Mouse (Mus musculus): ENCODE measurements around the gene Gosr1. TPM values are rescaled to one million over a fixed set of nuclear protein-coding genes. Genes with fewer than 3 reads are reported as not detected.
A peak's percentile ranks its signal among the peaks of the same experiment; 100 is the strongest.
"Not testable (repeated sequence)": the region's sequence is repeated elsewhere in the genome, so short reads cannot be mapped to it uniquely, and the experiment has no call there.

Gosr1 gene
- total RNA-seq (2021), result 10 to 100 TPM; 30.7 to 32.9 TPM

DNA sequence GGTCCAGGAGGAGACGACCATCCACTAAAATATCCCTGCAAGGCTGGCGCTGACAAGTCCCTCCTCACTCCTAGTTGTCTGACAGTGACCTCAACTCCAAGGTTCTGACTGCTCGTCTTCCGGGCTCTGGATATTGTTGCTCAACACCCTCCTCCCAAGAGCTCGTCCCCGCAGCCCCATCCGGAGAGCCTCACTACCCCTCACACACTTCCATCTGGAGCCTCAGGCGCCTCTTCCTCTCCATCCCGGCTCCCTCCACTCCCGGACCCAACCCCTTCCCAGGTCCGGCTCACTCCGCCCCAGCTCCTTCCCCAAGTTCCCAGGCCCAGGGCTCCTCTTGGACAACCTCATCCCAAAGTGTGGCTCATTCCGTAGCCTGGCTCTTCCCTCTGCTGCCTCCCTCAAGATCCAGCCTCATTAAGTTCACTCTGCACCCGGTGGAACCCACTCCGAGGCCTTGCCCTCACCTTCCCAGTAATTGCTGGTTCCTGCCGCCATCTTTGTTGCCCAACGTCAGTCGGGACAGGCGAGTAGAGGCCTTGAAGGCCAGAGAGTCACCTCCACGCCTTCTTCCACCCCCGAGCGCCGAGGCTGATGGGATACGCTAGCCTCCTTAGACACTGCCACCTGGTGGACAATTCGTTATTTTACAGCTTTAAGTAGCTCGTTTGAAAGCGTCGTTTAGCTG, at the start of gene Gosr1:
Gosr1 (minus strand) TSS at position 527 of the 688 bp plus-strand sequence.
- peak; percentile 94 to 96 for DNase-seq
- intact Hi-C loops (cut with DNase I), result loop anchor here (1.0 kb wide), 1 partner anchor 86 kb away; no protein-coding TSS in a partner anchor

DNA sequence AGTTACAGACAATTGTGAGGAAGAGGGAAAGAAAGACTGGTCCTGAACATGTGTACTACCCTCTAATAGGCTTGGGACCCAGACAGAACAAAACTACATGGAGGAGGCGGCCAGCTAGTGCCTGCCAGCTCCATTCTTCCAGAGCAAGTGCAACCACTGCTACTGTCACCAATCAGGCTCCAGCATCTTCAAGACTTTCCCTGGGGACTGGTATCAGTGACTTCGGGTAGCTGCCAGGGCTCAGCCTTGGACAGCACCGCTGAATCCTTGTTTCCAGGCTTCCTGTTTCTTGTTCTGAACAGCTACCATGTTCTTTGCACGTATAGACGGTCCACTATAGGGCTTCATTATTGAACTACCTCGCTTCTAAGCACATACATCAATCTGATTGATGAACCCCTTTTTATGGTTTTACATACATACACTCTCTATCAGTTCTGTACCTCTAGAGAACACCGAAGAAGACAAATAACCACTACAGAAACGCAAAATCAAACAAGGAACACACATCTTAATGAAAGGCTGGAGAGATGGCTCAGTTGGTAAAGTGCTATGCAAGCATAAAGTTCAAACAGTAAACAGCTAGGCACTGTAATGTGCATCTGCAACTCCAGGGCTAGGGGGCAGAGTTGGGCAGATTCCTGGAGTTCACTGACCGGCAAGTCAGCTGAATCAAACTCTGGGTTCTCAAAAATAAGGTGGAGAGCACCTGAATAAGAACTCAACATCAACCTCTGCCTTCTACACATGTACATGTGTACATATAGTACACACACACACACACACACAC, 47.5 kb upstream of the Gosr1 start:
- peak; percentile 32 to 42 for DNase-seq
- intact Hi-C loops (cut with DNase I), result loop anchor here (1.0 kb wide), 1 partner anchor 83 kb away; no protein-coding TSS in a partner anchor

DNA sequence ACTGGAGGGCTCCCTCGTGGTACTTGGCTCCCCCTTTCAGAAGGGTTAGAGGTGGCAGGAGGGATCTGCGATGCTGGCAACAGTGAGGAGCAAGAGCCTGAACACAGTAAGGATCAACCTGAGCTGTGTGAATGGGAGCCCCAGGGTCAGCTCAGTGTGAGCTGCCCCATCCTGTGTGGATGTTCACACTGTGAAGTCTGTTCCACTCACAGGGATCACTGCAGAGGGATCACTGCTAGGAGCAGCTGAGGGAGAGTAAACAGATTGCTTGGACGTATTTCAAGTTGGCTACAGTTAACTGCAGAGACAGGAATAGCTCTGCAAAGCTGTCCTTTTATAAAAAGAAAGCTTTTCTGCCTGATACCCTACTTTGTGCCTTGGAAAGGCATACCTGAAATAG, 46.1 kb upstream of the Gosr1 start:
- intact Hi-C loops (cut with DNase I), result no loop called here
- peak; percentile 37 to 47 for DNase-seq

DNA sequence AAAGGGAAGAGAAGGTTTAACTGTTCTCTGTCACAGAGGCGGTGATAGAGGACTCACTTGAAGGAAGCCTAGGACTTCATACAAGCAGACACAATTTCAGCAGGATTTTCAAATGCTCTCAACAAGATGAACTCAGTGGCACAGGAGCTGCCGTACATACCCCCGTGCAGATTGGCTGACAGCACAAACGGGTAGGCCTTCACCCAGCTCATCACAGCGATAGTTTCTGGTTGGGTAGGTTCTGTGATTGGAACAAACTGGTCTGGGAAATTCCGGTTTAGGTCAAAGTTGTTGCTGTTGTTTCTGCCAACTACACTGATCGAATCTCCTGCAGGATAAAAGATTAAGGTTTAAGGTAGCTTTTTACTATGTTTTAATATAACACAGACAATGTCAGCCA, 45.2 kb upstream of the Gosr1 start:
- intact Hi-C loops (cut with DNase I), result no loop called here
- no peak for DNase-seq

DNA sequence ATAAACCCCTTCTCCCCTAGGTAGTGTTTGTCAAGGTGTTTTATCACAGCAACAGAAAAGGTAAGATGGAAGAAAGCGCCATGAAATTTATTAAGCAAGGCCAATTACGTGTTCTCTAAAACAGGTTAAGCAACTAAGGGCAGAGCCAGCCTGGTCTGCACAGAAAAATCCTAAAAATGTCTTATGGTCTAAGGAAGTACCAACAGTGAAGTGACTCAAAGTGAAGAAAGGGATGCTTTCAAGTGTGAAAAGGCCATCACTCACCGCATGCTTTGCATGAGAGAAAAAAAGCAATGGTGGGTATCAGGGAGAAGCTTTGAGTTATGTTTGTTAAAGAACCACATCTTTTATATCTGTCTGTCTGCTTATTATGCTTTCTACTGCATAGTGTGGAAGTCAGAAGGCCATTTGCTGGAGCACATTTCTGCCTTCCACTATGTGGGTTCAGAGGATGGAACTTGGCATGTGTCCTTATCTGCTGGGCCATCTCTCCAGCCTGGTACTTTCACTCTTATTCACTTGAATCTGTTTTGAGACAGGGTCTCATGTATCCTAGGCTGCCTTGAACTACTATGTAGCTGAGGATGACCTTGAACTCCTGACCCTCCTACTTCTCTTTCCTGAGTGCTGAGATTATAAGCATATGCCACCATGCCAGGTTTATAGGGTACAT, 43.8 kb upstream of the Gosr1 start:
- no peak for DNase-seq
- intact Hi-C loops (cut with DNase I), result no loop called here

DNA sequence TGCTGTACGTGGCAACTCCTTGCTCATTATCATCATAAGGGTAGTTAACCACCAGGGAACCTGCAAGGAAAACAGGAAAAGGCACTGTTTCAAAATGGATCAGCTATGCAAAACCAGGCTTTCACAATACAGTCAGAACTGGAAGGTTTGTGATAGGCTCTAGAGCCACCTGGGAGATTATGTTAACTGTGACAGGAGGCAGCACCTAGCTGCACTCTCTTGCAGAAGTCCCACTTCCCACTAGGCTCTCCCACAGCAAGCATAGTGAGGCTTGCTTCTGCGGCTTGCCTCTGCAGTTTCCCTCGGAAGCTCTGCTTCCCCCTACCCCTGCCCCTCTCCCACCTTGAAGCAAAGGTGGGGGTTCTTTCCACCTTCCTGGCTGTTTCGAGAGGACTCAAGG, 42.6 kb upstream of the Gosr1 start:
- DNase-seq, result no peak
- intact Hi-C loops (cut with DNase I), result no loop called here

DNA sequence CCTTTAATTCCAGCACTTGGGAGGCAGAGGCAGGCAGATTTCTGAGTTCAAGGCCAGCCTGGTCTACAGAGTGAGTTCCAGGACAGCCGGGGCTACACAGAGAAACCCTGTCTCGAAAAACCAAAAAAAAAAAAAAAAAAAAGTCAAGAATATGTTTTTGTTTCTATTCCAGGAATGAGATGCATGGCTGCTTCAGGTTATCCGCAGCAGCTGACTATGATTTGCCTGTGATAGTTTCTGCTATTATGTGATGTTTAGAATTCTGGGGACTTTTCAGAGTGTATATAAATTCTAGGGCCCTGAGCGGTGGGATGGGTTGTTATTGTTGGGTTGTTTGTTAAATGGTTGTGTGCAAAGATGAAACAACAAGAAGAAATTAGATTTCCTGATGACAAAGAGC, 41.7 kb upstream of the Gosr1 start:
- DNase-seq; intact Hi-C loops (cut with DNase I): not testable (repeated sequence)

DNA sequence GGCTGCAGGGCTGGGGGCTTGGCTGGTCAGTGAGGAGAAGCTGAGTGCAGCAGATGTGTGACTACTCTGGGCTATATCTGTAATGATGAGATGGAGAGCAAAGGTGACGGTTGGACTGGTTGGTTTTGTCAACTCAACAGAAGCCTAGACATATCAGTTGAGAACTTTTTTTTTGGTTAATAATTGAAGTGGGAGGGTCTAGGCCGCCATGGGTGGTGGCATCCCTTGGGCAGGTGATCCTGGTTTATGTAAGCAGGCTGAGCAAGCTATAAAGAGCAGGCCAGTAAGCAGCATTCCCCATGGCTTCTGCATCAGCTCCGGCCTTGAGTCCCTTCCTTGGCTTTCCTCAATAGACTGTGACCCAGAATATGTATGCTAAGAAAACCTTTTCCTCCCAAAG, 39.9 kb upstream of the Gosr1 start:
- no peak for DNase-seq
- intact Hi-C loops (cut with DNase I), result no loop called here

DNA sequence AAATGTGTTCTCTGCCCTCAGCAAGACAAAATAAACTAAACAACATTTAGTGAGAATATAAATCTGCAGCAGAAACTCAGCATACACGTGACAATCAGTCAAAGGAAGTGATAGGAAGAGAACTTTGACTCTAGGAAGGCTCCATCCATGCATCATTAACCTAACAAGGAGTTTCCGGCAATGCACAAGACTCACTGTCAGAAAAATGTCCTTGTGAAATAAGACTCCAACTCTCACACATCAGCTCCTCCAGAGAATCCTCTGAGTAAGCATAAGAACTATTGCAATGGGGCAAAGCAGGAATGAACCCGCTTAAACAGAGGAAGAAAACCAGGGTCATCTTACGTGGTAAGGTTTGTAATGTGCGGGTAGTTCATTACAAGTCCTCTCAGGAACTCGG, 33.9 kb upstream of the Gosr1 start:
- intact Hi-C loops (cut with DNase I), result no loop called here
- DNase-seq, result no peak

DNA sequence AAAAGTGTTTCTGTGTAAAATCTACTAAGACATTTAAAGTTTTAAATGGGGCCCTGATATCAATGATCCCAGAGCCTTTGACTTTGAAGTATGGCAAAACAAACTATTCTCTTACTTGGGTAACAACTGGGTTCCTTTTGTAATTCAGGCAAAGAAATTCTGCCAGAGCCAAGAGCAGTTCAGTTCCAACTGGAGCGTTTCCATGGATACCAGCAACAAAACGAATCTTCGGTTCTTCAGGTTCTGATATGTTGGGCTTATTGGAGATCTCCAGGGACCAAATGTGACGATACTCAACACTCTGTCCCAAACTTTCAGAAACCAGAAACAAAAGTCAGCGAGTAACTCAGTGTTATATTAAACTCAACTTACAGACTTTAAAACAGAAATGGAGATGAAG, 31.9 kb upstream of the Gosr1 start:
- intact Hi-C loops (cut with DNase I), result no loop called here
- DNase-seq, result peak in 1 of 2 experiments; percentile 16

DNA sequence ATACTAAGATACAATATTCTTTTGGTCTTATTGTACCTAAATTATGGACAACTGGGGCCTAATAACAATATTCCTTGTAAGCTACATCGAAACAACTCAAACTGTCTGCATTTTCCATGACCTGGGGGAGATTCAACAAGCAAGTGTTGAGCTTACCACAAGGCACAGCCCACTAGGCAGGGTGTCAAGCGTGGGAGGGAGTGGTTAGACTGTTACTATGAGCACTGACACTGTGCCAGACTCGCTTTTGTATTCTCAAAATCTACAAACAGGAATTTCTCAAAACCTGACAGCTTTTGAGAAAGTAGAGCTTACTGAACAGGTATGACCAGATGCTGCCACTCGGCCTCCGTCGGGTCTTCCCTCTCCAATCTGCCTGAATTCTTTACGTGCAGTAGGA, 28.0 kb upstream of the Gosr1 start:
- intact Hi-C loops (cut with DNase I), result no loop called here
- DNase-seq, result no peak

DNA sequence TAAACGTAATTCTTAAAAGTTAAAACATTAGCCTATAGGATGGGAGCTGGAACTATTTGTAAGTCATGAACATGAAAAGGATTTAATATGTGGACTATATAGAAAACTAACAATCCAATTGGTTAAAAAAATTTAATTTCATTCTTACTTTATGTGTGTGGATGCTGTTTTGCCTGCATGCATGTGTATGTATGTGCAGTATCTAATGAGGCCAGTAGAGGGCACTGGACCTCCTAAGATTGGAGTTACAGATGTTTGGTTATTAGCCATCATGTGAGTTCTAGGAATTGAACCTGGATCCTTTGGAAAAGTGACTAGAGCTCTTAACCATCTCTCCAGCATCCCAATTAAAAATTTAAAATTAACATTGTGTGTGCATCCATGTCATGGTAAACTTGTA, 25.9 kb upstream of the Gosr1 start:
- DNase-seq, result peak; percentile 53 to 73
- intact Hi-C loops (cut with DNase I), result loop anchor here (1.0 kb wide), 1 partner anchor 105 kb away; no protein-coding TSS in a partner anchor

DNA sequence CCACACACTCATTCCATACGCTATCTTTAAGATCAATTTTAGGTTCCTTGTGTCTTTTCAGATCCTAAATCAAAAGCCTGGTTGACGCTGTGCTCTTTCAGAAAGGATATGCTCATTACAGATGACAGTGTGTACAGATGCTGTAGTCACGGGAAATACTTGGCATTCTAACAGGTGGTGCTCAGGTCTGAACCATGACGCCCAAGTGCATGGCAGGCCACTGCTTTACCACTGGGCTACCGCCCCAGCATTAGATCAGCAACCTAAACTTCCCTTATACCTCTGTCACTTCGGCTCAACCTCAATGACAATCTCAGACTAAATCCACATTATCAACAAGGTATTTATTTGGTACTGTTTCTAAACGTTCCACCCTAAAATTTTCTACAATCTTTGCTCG, 12.2 kb upstream of the Gosr1 start:
- no peak for DNase-seq
- intact Hi-C loops (cut with DNase I), result no loop called here

DNA sequence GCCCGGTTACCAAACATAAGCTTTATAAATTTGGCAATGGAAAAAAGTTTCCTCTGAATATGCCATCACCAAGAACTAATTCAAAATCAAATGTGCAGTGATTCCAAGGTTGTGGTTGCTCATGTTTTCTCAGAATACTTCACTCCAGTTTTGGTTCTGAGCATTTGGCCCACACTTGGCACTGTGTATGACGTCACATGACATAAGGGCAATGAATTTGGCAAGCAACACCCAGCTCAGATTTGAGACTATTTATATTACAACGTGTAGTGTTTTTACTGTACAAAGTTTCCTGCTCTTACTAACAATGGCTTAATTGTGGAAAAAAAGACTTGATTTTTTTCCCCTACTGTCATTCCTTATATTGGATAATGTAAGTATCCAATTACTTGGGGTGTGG, 10.4 kb upstream of the Gosr1 start:
- intact Hi-C loops (cut with DNase I), result no loop called here
- DNase-seq, result peak in 1 of 2 experiments; percentile 24

DNA sequence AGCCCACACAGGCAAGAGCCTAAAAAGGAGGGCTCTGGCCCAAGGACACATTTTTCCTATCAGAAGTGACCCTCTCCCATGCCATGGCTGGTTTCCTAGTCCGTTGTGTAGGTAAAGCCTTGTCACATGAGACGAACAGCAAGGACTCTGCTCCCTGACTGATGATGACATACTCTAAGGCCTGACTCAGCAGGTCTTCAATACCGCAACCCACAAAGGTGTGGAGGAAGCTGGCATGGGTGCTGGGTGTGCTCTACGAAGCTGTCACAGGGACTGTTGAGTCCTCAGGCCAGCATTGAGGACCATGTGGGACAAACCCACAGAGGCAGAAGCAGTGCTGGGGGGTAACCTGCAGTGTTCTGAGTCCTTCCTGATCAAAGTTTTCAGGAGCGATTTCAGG, 7.2 kb upstream of the Gosr1 start:
- intact Hi-C loops (cut with DNase I), result no loop called here
- DNase-seq, result no peak

DNA sequence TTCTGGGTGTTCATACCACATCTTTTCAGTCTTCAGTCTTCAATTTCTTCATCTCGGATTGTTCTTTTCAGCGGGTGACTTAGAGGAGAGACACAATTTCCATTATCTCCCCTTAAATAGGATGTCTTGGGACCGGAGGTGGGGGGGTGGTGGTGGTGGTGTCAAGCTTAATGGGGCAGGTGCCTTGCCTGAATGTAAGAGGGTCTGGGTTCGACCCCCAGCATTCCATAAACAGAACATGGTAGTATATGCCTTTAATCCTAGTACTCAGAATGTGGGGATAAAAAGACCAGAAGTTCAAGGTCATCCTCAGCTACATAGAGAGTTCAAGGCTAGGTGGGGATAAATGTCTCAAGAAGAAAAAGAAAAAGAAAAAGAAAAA, 353 bp upstream of the Gosr1 start:
- DNase-seq, result no peak
- intact Hi-C loops (cut with DNase I), result loop anchor here (1.0 kb wide), 1 partner anchor 86 kb away; no protein-coding TSS in a partner anchor

DNA sequence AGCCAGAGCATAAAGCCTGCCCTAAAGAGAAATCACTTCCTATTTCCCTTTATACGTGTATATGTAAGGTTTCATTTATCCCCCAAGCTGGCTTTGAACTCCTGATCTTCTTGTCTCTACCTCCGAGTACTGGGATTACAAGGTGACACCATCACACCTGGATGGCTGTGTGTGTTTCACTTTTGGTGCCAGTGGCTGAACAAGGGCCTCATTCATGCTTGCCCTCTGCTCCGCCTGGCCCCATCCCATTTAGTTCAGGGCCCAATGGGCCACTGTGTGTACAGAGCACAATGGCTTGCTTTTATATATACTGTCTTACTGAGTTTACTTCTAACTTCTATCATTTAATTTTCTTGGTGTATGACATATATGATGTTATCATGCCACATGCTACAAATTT, 11.1 kb downstream of the Gosr1 start:
- DNase-seq, result no peak
- intact Hi-C loops (cut with DNase I), result no loop called here

DNA sequence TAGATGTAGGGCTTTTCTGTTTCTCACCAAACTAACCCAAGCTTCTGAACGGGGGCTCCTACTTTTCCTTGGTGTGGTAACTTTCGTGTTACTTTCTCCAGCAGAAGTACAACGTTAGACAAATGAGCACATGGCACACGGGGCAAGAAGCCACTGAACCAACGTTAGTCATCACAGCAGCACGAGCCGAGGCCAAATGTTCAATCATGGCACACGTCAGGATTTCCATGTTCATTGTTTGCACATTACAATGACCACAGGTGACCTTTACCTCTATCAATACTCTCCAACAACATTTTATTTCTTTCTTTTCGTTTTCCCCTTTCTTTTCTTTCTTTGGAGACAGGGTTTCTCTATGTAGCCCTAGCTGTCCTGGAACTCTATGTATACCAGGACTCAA, 14.6 kb downstream of the Gosr1 start:
- DNase-seq, result no peak
- intact Hi-C loops (cut with DNase I), result no loop called here

DNA sequence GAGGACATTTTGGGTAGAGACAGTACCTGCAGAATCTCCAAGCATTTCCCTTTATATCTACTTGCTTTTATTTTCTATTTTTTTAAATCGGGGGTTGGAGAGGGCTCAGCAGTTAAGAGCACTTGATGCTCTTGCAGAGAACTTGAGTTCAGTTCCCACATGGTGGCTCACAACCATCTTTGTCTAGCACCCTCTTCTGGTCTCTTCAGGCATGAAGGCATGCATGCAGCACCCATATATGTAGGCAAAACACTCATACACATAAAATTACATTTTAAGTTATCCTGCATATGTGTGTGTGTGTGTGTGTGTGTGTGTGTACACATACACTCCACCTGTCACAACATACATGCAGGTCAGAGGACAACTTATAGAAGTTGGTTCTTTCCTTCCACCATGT, 17.5 kb downstream of the Gosr1 start:
- DNase-seq, result no peak
- intact Hi-C loops (cut with DNase I), result no loop called here

DNA sequence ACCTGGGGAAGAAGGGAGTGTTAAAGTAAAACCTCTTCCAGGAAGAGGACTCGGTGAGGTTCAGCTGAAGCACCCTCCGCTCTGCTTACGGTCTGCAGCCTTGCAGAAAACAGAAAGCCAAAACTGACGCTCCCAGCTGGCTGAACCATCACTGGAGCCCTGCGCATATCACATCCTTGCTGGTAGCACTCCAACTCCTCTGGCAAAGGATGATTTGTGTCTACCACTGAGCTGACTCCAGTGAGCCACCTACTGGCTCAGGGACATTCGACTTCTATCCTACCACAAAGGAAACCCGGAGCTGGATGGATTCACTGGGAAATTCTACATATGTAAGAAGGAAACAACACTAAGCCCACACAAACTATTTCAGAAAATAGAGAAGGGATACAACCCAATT, 18.8 kb downstream of the Gosr1 start:
- DNase-seq, result peak; percentile 80 to 81
- intact Hi-C loops (cut with DNase I), result loop anchor here (1.0 kb wide), 1 partner anchor 67 kb away; no protein-coding TSS in a partner anchor

DNA sequence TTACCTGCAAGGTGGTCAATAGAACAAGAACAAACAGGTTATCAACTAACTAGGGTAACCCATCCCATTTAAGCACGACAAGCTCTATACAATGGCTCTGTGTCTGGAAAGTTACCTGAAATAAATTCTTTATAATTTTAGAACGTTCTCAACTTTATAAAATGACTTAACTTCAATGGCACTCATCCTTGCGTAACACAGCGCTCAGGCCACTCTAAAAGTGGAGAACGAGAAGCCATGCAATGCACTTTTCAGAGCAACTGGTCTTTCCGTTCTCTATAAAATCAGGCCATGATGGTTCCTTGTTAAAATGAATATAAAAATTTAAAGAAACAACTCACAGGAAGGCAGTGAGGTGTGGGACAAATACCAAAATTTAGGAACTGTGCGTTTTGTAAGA, 20.9 kb downstream of the Gosr1 start:
- intact Hi-C loops (cut with DNase I), result no loop called here
- no peak for DNase-seq

DNA sequence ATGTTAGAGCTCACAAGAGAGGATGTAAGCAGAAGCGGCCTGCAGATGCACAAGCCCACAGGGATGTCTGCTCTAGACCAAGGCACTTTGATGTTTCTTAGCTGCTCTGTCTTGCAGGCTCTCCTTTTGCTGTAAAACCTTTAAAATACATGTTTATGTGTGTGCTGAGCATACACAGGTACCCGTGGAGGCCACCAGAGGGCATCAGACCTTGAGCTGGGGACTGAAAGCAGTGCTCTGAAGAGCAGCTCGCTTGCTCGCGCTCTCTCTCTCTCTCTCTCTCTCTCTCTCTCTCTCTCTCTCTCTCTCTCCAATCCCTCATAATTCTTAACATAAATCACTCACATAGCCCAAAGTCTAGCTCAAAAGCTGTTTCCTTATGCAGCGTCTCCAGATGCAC, 24.3 kb downstream of the Gosr1 start:
- intact Hi-C loops (cut with DNase I), result no loop called here
- no peak for DNase-seq
